Mouse (Mus musculus): Measurements from ENCODE around the gene Vti1a. TPM values are rescaled to one million over a fixed set of nuclear protein-coding genes. Genes with fewer than 3 reads are reported as not detected.

The Vti1a gene
- polyA plus RNA-seq, 1 experiment from 2014 or later: 42.1 TPM

GRCm38 (mm10) chr19:55620411-55621008 is 304.4 kb downstream of the Vti1a start:
- WGBS: 45% methylated on average over 14 of the region's 14 CpGs
- ATAC-seq: no peak

GRCm38 (mm10) chr19:55621011-55621625 is 305.0 kb downstream of the Vti1a start:
- no peaks in the 10 kb centered on the region for H3K36me3 ChIP-seq (ENCODE audit: control insufficient read depth, insufficient read depth, low read length)
- H3K9me3 ChIP-seq (replicated peaks; ENCODE audit: control insufficient read depth, low read length, poor library complexity, severe bottlenecking): no peaks in the 10 kb centered on the region
- no peak overlapping the region for H3K27ac ChIP-seq (ENCODE audit: low read length)
- 73% methylated on average over 12 of the region's 12 CpGs for WGBS
- no peaks in the 10 kb centered on the region for H3K27me3 ChIP-seq (ENCODE audit: control insufficient read depth, insufficient read depth, low read depth, low read length)
- no peak overlapping the region for H3K4me3 ChIP-seq (ENCODE audit: low read depth, low read length)
- peaks cover 19% of the 10 kb centered on the region; the same call in 1 of the 2 replicates for H3K4me1 ChIP-seq (ENCODE audit: control insufficient read depth, insufficient read depth, low read length)
- no peak overlapping the region for H3K9ac ChIP-seq (ENCODE audit: low read depth, low read length)
- no peak overlapping the region for H3K4me2 ChIP-seq (ENCODE audit: low read length)
- ATAC-seq: no peak

More at GRCm38 (mm10) chr19:55620411-55621008, 304.4 kb downstream of the Vti1a start:
- no peaks in the 10 kb centered on the region for H3K9me3 ChIP-seq (replicated peaks; ENCODE audit: control insufficient read depth, low read length, poor library complexity, severe bottlenecking)
- no peak overlapping the region for H3K4me2 ChIP-seq (ENCODE audit: low read length)
- H3K27me3 ChIP-seq (ENCODE audit: control insufficient read depth, insufficient read depth, low read depth, low read length): no peaks in the 10 kb centered on the region
- H3K9ac ChIP-seq (ENCODE audit: low read depth, low read length): no peak overlapping the region
- no peak overlapping the region for H3K27ac ChIP-seq (ENCODE audit: low read length)
- H3K4me1 ChIP-seq (ENCODE audit: control insufficient read depth, insufficient read depth, low read length): peaks cover 14% of the 10 kb centered on the region; the same call in 1 of the 2 replicates
- no peak overlapping the region for H3K4me3 ChIP-seq (ENCODE audit: low read depth, low read length)
- no peaks in the 10 kb centered on the region for H3K36me3 ChIP-seq (ENCODE audit: control insufficient read depth, insufficient read depth, low read length)

DNA sequence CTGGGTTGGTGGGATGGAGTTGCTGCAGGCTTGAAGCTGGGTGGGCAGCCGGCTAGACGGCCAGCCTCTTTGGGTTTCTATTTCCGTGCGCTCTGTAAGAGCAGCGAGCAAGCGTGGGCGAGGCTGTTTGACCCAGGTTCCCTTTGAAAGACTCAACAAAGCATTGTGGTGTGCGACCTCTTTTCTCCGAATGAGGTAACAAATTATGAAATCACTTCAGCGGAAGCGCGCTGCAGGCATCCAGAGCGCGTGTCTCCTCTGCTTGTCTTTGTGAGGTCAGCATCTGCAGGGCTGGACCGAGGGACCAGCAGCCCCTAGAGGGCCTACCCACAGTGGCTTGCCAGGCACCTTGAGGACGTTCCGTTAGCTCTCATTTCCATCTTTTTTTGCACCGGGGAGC is 306.7 kb downstream of the Vti1a start:
- Histone ChIP-seq H3K4me2 (ENCODE audit: low read length) (no peak overlapping the region), H3K4me3 (ENCODE audit: low read depth, low read length) (no peak overlapping the region), H3K27ac (ENCODE audit: low read length) (peak overlapping the region; percentile 53), H3K27me3 (ENCODE audit: control insufficient read depth, insufficient read depth, low read depth, low read length) (no peaks in the 10 kb centered on the region), H3K4me1 (ENCODE audit: control insufficient read depth, insufficient read depth, low read length) (peaks cover 23% of the 10 kb centered on the region; the same call in 1 of the 2 replicates), H3K36me3 (ENCODE audit: control insufficient read depth, insufficient read depth, low read length) (no peaks in the 10 kb centered on the region), H3K9me3 (replicated peaks; ENCODE audit: control insufficient read depth, low read length, poor library complexity, severe bottlenecking) (no peaks in the 10 kb centered on the region), H3K9ac (ENCODE audit: low read depth, low read length) (no peak overlapping the region)
- ATAC-seq: no peak
- WGBS: 56% methylated on average over 18 of the region's 18 CpGs

- Histone ChIP-seq H3K4me1 (ENCODE audit: control insufficient read depth, insufficient read depth, low read length) (peaks cover 25% of the 10 kb centered on the region; the same call in 1 of the 2 replicates), H3K9me3 (replicated peaks; ENCODE audit: control insufficient read depth, low read length, poor library complexity, severe bottlenecking) (no peaks in the 10 kb centered on the region), H3K4me2 (ENCODE audit: low read length) (no peak overlapping the region), H3K36me3 (ENCODE audit: control insufficient read depth, insufficient read depth, low read length) (no peaks in the 10 kb centered on the region), H3K27me3 (ENCODE audit: control insufficient read depth, insufficient read depth, low read depth, low read length) (no peaks in the 10 kb centered on the region), H3K27ac (ENCODE audit: low read length) (no peak overlapping the region), H3K9ac (ENCODE audit: low read depth, low read length) (no peak overlapping the region), H3K4me3 (ENCODE audit: low read depth, low read length) (no peak overlapping the region)
- 59% methylated on average over 13 of the region's 13 CpGs for WGBS
- ATAC-seq: no peak
These were observed 307.5 kb downstream of the Vti1a start for GRCm38 (mm10) chr19:55623605-55624004.

DNA sequence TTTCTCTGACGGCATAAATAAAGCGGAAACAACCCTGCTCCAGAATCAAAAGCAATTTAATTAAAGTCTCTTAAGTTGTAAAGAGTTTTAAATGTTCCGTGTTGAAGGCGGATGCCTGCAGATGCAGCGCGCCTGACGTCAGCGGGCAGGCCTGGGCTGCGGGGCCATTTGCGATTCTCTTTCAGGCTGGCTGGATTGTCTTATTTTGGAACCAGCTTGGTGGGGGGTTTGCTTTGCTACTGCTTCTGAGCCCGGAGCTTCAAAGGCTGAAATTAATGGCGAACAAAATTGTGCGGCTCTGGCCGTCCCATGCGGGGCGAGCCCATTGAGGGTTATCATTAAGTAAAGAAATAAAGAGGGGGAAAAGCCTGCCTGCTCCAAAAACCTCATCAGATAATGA is 310.4 kb downstream of the Vti1a start:
- Histone ChIP-seq H3K36me3 (ENCODE audit: control insufficient read depth, insufficient read depth, low read length) (no peaks in the 10 kb centered on the region), H3K4me3 (ENCODE audit: low read depth, low read length) (no peak overlapping the region), H3K4me2 (ENCODE audit: low read length) (peak overlapping the region; percentile 34), H3K27ac (ENCODE audit: low read length) (peak overlapping the region; percentile 84), H3K9ac (ENCODE audit: low read depth, low read length) (peak overlapping the region; percentile 10; the same call in 1 of the 2 replicates), H3K9me3 (replicated peaks; ENCODE audit: control insufficient read depth, low read length, poor library complexity, severe bottlenecking) (no peaks in the 10 kb centered on the region), H3K27me3 (ENCODE audit: control insufficient read depth, insufficient read depth, low read depth, low read length) (no peaks in the 10 kb centered on the region), H3K4me1 (ENCODE audit: control insufficient read depth, insufficient read depth, low read length) (peaks cover 17% of the 10 kb centered on the region; the same call in 1 of the 2 replicates)
- ATAC-seq: peak; percentile 44; the same call in 1 of the 2 replicates
- WGBS: 26% methylated on average over 16 of the region's 16 CpGs

DNA sequence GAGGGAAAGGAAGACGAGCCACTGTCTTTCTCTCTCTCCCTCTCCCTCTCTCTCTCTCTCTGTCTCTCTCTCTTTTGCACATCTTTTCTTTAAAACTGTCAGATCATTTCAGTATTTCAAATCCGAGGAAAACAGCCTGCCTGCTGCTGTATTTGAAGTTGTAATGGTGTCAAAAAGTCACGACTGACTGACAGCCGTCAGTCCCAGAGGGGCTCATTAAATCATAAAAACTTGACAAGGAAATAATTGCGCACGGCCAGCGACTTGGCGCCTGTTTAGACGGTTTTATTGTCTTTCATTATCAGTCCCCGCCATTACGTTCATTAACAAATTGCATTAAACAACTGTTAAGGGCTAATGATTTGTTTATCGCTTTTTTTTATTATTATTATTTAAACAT is 310.9 kb downstream of the Vti1a start:
- H3K27ac ChIP-seq (ENCODE audit: low read length): peak overlapping the region; percentile 84
- peak; percentile 56 for ATAC-seq
- no peaks in the 10 kb centered on the region for H3K9me3 ChIP-seq (replicated peaks; ENCODE audit: control insufficient read depth, low read length, poor library complexity, severe bottlenecking)
- 32% methylated on average over 12 of the region's 12 CpGs for WGBS
- no peaks in the 10 kb centered on the region for H3K36me3 ChIP-seq (ENCODE audit: control insufficient read depth, insufficient read depth, low read length)
- H3K27me3 ChIP-seq (ENCODE audit: control insufficient read depth, insufficient read depth, low read depth, low read length): no peaks in the 10 kb centered on the region
- H3K4me3 ChIP-seq (ENCODE audit: low read depth, low read length): no peak overlapping the region
- H3K4me1 ChIP-seq (ENCODE audit: control insufficient read depth, insufficient read depth, low read length): peaks cover 17% of the 10 kb centered on the region; the same call in 1 of the 2 replicates
- H3K4me2 ChIP-seq (ENCODE audit: low read length): peak overlapping the region; percentile 34
- H3K9ac ChIP-seq (ENCODE audit: low read depth, low read length): no peak overlapping the region

DNA sequence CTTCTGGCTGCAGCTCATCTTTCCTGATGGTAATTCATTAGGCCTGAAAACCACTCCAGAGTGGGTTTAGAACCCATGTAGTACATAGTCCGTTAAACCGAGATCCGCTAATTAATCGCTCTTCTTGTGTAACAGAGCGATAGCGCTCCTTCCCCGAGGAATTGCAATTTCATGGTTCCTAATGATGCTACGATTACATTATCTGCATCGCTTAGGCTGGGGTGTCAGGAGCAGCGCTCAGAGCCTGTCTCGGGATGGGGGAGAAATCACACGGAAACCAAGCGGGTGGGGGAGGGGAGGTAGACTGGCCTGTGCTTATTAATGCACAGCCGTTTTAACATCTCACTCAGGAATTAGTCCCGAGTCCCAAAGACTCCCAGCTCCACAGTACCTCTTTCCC is 319.4 kb downstream of the Vti1a start:
- H3K27me3 ChIP-seq (ENCODE audit: control insufficient read depth, insufficient read depth, low read depth, low read length): no peaks in the 10 kb centered on the region
- H3K9me3 ChIP-seq (replicated peaks; ENCODE audit: control insufficient read depth, low read length, poor library complexity, severe bottlenecking): no peaks in the 10 kb centered on the region
- H3K4me1 ChIP-seq (ENCODE audit: control insufficient read depth, insufficient read depth, low read length): no peaks in the 10 kb centered on the region
- WGBS: 35% methylated on average over 15 of the region's 15 CpGs
- no peak overlapping the region for H3K27ac ChIP-seq (ENCODE audit: low read length)
- no peaks in the 10 kb centered on the region for H3K36me3 ChIP-seq (ENCODE audit: control insufficient read depth, insufficient read depth, low read length)
- H3K9ac ChIP-seq (ENCODE audit: low read depth, low read length): no peak overlapping the region
- ATAC-seq: no peak
- H3K4me3 ChIP-seq (ENCODE audit: low read depth, low read length): no peak overlapping the region
- H3K4me2 ChIP-seq (ENCODE audit: low read length): no peak overlapping the region

- Histone ChIP-seq H3K4me2 (ENCODE audit: low read length) (no peak overlapping the region), H3K27me3 (ENCODE audit: control insufficient read depth, insufficient read depth, low read depth, low read length) (peaks cover 4% of the 10 kb centered on the region; the same call in 1 of the 2 replicates), H3K9ac (ENCODE audit: low read depth, low read length) (no peak overlapping the region), H3K4me3 (ENCODE audit: low read depth, low read length) (no peak overlapping the region), H3K36me3 (ENCODE audit: control insufficient read depth, insufficient read depth, low read length) (no peaks in the 10 kb centered on the region), H3K4me1 (ENCODE audit: control insufficient read depth, insufficient read depth, low read length) (peaks cover 4% of the 10 kb centered on the region; the same call in 1 of the 2 replicates), H3K9me3 (replicated peaks; ENCODE audit: control insufficient read depth, low read length, poor library complexity, severe bottlenecking) (no peaks in the 10 kb centered on the region), H3K27ac (ENCODE audit: low read length) (no peak overlapping the region)
- no peak for ATAC-seq
- WGBS: 82% methylated on average over 6 of the region's 6 CpGs
These were observed 324.2 kb downstream of the Vti1a start for GRCm38 (mm10) chr19:55640251-55640650.

GRCm38 (mm10) chr19:55641891-55642290 is 325.8 kb downstream of the Vti1a start:
- 74% methylated on average over 2 of the region's 2 CpGs for WGBS
- H3K27ac ChIP-seq (ENCODE audit: low read length): no peak overlapping the region
- no peak for ATAC-seq
- H3K9me3 ChIP-seq (replicated peaks; ENCODE audit: control insufficient read depth, low read length, poor library complexity, severe bottlenecking): no peaks in the 10 kb centered on the region
- no peak overlapping the region for H3K9ac ChIP-seq (ENCODE audit: low read depth, low read length)
- no peak overlapping the region for H3K4me2 ChIP-seq (ENCODE audit: low read length)
- no peak overlapping the region for H3K4me3 ChIP-seq (ENCODE audit: low read depth, low read length)
- H3K36me3 ChIP-seq (ENCODE audit: control insufficient read depth, insufficient read depth, low read length): no peaks in the 10 kb centered on the region
- peaks cover 4% of the 10 kb centered on the region; the same call in 1 of the 2 replicates for H3K4me1 ChIP-seq (ENCODE audit: control insufficient read depth, insufficient read depth, low read length)
- H3K27me3 ChIP-seq (ENCODE audit: control insufficient read depth, insufficient read depth, low read depth, low read length): peaks cover 4% of the 10 kb centered on the region; the same call in 1 of the 2 replicates

Data from midbrain, embryonic 16.5 days (tissue).